Mouse (Mus musculus): ENCODE results near the gene Fibp.

The Fibp gene

DNA sequence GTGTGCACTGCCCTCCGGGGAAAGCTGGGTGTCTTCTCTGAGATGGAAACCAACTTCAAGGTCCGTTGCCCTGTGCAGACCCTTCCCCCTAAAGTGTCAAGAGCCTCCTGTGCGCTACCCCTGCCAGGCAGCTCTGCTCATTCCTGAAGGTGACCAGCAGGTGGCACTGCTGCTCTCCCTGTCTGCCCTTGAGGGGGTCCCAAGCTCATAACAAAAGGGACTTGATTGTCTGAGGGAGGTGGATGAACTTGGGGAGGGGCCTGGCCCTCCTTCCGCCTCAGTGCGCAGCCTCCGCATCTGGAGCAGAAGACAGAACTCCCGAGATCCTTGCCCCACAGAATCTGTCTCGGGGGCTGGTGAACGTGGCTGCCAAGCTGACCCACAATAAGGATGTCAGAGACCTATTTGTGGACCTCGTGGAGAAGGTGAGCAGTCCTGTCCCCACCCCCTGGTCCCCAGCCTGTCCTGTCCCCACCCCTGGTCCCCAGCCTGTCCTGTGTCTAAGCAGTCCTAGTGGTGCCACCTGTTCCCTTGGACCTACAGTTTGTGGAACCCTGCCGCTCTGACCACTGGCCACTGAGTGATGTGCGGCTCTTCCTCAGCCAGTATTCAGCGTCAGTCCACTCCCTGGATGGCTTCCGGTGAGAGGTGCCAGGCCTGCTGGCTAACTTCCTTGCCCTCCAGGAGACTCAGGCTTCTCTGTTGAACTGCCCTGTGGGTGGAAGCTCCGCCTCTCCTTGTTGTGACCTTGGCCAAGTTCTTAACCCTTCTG is 3.6 kb downstream of the Fibp start:
- no peak for DNase-seq (ENCODE audit: low read depth in 1 of 2, low spot score in 2 of 2)

DNA sequence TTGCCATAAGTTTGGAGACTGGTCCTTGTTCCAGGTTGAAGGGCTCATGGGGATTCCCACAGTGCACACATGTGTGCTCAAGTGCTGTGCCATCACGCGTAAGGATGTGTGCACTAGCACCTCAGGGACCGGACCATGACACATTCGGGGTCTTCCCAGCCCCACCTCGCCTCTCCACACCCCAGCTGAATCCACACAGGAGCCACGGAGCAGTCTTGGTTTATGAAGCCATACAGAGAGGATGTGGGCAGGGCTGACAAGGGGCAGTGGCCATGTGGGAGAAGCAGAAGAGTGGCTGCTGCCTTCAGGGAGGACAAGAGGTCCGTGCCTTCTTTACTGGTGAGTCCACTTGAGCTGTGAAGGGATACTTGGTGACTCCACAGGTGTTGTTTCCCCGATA is 4.6 kb downstream of the Fibp start:
- DNase-seq (ENCODE audit: low read depth in 1 of 2, low spot score in 2 of 2), result no peak

DNA sequence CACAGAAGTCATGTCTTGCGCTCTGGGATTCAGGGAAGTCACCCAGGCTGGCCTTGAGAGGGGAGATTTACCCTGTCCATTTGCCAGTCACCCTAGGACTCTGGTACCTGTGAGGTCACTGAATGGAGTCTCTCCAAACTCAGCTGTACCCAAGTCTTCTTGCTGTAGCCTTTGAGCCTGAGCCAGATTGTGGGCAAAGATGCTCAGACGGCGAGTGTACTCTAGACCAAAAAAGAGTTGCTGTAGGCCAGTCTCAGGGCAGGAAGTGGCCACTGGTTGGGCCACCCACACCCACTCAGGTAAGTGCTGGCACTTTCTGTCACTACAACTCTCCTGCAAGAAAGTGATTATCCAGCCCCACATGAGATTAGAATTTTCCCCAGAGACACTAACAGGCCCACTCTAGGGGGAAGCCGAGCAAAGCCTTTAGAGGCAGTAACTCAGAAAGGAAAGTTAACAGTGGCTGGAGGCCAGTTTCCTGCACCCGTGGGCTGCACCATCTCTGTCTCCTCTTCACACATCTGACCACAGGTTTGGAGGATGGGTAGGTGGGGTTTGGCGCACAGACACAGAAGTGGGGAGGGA is 6.6 kb downstream of the Fibp start:
- DNase-seq (ENCODE audit: low read depth in 1 of 2, low spot score in 2 of 2), result no peak

GRCm38 (mm10) chr19:5468374-5468773 is 8.0 kb downstream of the Fibp start, which contains the start of gene Ctsw:
TSS of gene Ctsw (minus strand) at chr19:5468507.
- DNase-seq (ENCODE audit: low read depth in 1 of 2, low spot score in 2 of 2), result no peak

DNA sequence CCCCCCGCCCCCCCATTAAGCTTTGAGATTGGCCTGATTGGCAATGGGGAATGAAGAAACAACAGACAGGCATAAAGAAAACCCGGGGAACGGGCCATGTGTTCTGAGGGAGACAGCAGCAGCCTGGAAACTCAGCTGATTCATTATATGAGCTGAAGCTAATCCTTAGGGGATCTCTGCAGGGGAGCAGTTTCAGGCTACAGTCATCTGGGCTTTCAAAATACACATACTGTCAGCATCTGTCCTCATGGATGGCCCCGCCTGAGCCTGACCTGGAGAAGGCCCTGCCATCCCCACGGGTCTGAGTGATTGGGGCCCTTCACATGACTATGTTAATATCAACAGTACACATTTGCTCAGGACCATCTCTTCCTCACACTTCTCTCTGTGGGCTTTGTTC is 11.4 kb downstream of the Fibp start:
- no peak for DNase-seq (ENCODE audit: low read depth in 1 of 2, low spot score in 2 of 2)

DNA sequence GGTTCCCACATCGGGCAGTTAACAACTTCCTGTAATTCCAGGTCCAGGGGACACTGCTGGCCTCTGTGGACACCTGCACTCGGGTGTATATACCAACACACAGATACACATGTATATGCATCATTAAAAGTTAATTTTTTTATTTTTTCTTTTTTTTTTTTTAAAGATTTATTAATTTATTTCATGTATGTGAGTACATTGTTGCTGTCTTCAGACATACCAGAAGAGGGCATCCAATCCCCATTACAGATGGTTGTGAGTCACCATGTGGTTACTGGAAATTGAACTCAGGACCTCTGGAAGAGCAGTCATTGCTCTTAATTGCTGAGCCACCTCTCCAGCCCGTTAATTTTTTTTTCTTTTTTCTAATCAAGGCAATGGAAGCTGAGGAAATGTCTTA is 12.4 kb downstream of the Fibp start:
- no peak for DNase-seq (ENCODE audit: low read depth in 1 of 2, low spot score in 2 of 2)

DNA sequence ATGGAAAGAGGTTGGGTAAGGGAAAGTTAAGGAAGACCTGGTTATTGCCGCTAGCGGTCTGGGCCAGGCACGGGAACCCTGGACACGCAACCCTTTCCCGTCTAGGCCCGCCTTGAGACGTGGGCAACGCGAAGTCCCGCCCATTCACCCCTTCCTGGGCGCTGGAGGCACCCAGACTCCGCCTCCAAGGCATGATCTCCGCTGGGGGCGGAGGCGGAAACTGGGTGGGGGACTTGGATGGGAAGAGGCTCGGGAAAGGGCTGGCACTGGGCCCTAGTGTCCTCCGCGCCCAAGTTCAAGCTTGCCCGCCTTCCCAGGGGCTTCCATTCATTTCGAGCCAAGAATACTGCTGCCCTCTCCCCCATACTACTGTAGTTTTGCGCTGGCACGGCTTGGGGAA is 13.3 kb downstream of the Fibp start, which contains the start of gene Efemp2:
Efemp2 (plus strand) TSS at position 235 of the 400 bp plus-strand sequence.
- DNase-seq (ENCODE audit: low read depth in 1 of 2, low spot score in 2 of 2), result no peak

GRCm38 (mm10) chr19:5474281-5475068 is 14.1 kb downstream of the Fibp start:
- DNase-seq (ENCODE audit: low read depth in 1 of 2, low spot score in 2 of 2), result no peak

- no peak for DNase-seq (ENCODE audit: low read depth in 1 of 2, low spot score in 2 of 2)
These were observed 14.8 kb downstream of the Fibp start for GRCm38 (mm10) chr19:5475069-5475714.

GRCm38 (mm10) chr19:5477004-5477667 is 16.7 kb downstream of the Fibp start:
- no peak for DNase-seq (ENCODE audit: low read depth in 1 of 2, low spot score in 2 of 2)

GRCm38 (mm10) chr19:5477668-5478300 is 17.4 kb downstream of the Fibp start:
- DNase-seq (ENCODE audit: low read depth in 1 of 2, low spot score in 2 of 2), result no peak

GRCm38 (mm10) chr19:5480016-5480415 is 19.6 kb downstream of the Fibp start:
- no peak for DNase-seq (ENCODE audit: low read depth in 1 of 2, low spot score in 2 of 2)

- DNase-seq (ENCODE audit: low read depth in 1 of 2, low spot score in 2 of 2), result no peak
These were observed 21.0 kb downstream of the Fibp start for GRCm38 (mm10) chr19:5481398-5481797.

GRCm38 (mm10) chr19:5483386-5484359 is 23.3 kb downstream of the Fibp start:
- DNase-seq (ENCODE audit: low read depth in 1 of 2, low spot score in 2 of 2), result no peak

- no peak for DNase-seq (ENCODE audit: low read depth in 1 of 2, low spot score in 2 of 2)
These were observed 24.1 kb downstream of the Fibp start for GRCm38 (mm10) chr19:5484496-5484895.

GRCm38 (mm10) chr19:5485371-5485770 is 25.0 kb downstream of the Fibp start:
- no peak for DNase-seq (ENCODE audit: low read depth in 1 of 2, low spot score in 2 of 2)

- no peak for DNase-seq (ENCODE audit: low read depth in 1 of 2, low spot score in 2 of 2)
These were observed 25.4 kb downstream of the Fibp start for GRCm38 (mm10) chr19:5485821-5486220.

DNA sequence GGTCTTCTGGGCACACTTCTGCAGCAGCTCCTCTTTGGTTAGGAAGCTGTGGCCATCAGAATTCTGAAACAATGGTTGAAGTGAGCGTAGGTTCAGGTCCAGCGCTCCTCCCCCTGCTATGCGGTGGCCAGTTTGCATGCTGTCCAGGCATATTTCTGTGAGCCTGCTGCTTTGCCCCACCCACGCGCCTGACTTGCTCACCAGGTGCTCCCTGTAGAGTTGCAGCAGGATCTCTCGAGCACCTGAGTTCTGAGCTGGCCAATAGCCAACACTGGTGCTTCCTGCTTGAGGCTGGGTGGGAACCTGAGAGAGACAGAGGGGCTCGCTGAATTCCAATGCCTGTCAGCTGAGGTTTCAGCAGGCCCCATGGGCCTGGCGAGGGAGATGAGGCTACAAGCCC is 25.9 kb downstream of the Fibp start:
- no peak for DNase-seq (ENCODE audit: low read depth in 1 of 2, low spot score in 2 of 2)

DNA sequence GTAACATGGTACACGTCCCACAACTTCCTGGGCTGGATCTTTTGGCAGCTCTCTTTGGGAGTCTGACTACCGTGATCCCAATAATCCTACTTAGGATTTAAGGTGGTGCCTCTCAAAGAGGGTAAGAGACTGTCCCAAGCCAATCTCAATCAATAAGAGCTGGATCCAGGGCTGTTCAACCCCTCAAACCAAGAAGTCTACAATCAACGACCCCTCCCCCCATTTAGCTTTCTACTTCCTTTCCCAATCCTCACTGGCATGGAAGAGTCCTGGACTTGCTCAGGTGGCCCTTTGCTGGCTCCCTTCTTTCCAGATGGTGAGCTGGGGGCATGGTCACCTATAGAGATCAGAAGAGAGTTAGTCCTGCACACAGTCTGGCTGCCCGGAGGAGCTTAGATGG is 26.4 kb downstream of the Fibp start:
- no peak for DNase-seq (ENCODE audit: low read depth in 1 of 2, low spot score in 2 of 2)

Data from monocyte, adult 2 months (primary cell).